Mouse (Mus musculus) lung, adult 18-20 months (tissue): ENCODE measurements around the gene Smim15.

Experiments used
- DNase-seq, 2 experiments: peaks; one replicate each; pipeline ENCODE4 v3.0.0; 2022; ENCODE audit warnings: mixed read lengths in 2 of 2

Gene Smim15

GRCm38 (mm10) chr13:108044222-108044941 lies at the start of gene Smim15:
Gene Smim15 (plus strand): TSS chr13:108044446.
- DNase-seq: peak; percentile 90 to 93

- DNase-seq: no peak
Measured at GRCm38 (mm10) chr13:107995211-107995610, 49.0 kb upstream of the Smim15 start.

- no peak for DNase-seq
Measured at GRCm38 (mm10) chr13:107996301-107996700, 47.9 kb upstream of the Smim15 start.

GRCm38 (mm10) chr13:108007861-108008260 lies 36.4 kb upstream of the Smim15 start:
- no peak for DNase-seq

GRCm38 (mm10) chr13:108013110-108013509 lies 31.1 kb upstream of the Smim15 start:
- DNase-seq: no peak

GRCm38 (mm10) chr13:108013839-108014238 lies 30.4 kb upstream of the Smim15 start:
- DNase-seq: no peak

- DNase-seq: peak in 1 of 2 experiments; percentile 8
Measured at GRCm38 (mm10) chr13:108015166-108015565, 29.1 kb upstream of the Smim15 start.

GRCm38 (mm10) chr13:108017349-108017748 lies 26.9 kb upstream of the Smim15 start:
- DNase-seq: no peak

GRCm38 (mm10) chr13:108025802-108026201 lies 18.4 kb upstream of the Smim15 start:
- no peak for DNase-seq

- no peak for DNase-seq
Measured at GRCm38 (mm10) chr13:108032789-108033188, 11.5 kb upstream of the Smim15 start.

GRCm38 (mm10) chr13:108039375-108039774 lies 4.9 kb upstream of the Smim15 start:
- DNase-seq: no peak

- DNase-seq: no peak
Measured at GRCm38 (mm10) chr13:108039902-108040301, 4.3 kb upstream of the Smim15 start.

GRCm38 (mm10) chr13:108040451-108040850 lies 3.8 kb upstream of the Smim15 start:
- no peak for DNase-seq

- peak; percentile 73 to 77 for DNase-seq
Measured at GRCm38 (mm10) chr13:108041358-108041757, 2.9 kb upstream of the Smim15 start.

GRCm38 (mm10) chr13:108043431-108044221 lies 620 bp upstream of the Smim15 start:
- peak; percentile 63 to 81 for DNase-seq

GRCm38 (mm10) chr13:108045646-108046045 lies 1.4 kb downstream of the Smim15 start:
- DNase-seq: no peak

- no peak for DNase-seq
Measured at GRCm38 (mm10) chr13:108046071-108046470, 1.8 kb downstream of the Smim15 start.

- DNase-seq: no peak
Measured at GRCm38 (mm10) chr13:108046891-108047290, 2.6 kb downstream of the Smim15 start.

GRCm38 (mm10) chr13:108047364-108047763 lies 3.1 kb downstream of the Smim15 start:
- no peak for DNase-seq

GRCm38 (mm10) chr13:108056896-108057295 lies 12.7 kb downstream of the Smim15 start:
- no peak for DNase-seq

- no peak for DNase-seq
Measured at GRCm38 (mm10) chr13:108060286-108060885, 16.1 kb downstream of the Smim15 start.

GRCm38 (mm10) chr13:108060936-108061578 lies 16.8 kb downstream of the Smim15 start:
- DNase-seq: no peak

GRCm38 (mm10) chr13:108062900-108063299 lies 18.7 kb downstream of the Smim15 start:
- no peak for DNase-seq
